Mouse (Mus musculus): ENCODE data around the gene Sim2. TPM values are rescaled to one million over a fixed set of nuclear protein-coding genes. Genes with fewer than 3 reads are reported as not detected.

The Sim2 gene
- polyA plus RNA-seq (2015; fragmentation: Nextera tagmentation; extraction: Ambion mirVana): 0.08 TPM in 1 of 2 replicates, not detected in the other

DNA sequence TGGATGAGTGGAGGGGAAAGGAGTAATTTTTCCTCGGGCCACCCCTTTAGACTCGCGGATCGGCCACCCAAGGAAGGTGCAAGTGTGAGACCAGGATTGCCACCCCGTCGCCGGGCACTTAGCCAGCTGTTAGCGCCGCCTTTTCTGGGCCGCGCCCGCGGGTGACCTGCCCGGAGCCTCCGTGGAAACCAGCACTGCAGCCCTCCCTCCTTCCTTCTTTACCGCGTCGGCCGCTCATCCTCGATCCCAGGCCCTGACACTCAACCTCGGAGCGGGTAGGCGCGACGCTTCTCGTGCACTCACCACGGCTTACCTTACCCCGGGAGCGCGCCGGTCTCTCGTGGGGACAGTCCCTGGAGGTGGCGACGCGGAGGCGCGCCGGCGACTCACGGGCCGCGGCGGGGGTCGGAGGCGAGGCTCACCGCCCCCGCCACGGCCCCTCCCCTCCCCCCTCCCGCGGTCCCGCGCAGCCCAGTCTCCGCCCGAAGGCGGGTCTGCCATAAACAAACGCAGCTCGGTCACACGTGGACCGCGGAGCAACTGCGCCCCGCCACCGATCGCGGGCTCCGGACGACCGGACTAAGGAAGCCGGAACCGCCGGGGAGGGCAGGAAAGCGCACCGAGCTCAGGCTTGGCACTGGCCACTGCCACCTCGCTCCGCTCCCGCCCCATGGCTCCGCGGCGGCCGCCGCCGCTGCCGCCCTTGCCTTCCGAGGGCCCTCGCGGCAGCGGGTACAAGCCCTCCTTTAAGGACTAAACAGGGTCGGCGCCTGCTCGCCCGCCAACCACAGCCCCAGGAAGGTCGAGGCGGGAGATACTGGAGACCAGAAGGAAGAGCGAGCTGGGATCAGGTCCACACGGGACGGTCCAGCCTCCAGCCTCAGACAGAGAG is at the start of gene Sim2:
Gene Sim2, plus strand, starts transcription at position 221 of the 892 bp plus-strand sequence.
- ATAC-seq (ENCODE audit: low FRiP score): no peak

DNA sequence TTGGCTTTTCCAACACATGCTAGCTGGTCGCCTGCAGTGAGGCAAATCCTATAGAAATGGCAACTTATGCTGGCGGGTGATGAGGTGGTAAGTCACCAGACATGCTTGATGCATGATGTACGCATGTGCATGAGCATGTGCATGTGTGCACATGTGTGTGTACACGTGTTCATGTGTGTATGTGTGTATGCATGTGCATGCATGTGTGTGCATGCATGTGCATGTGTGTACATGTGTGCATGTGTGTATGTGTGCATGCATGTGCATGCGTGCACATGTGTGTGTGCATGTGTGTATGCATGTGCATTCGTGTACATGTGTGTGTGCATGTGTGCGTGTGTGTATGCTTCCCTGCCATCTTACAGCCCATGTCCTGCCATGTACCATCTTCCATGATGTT is 47.5 kb upstream of the Sim2 start:
- Histone ChIP-seq H3K9me3 (no peaks in the 10 kb centered on the region), H3K4me2 (no peak overlapping the region), H3K36me3 (no peaks in the 10 kb centered on the region), H3K27ac (no peak overlapping the region), H3K4me3 (no peak overlapping the region), H3K27me3 (peaks cover 37% of the 10 kb centered on the region), H3K9ac (no peak overlapping the region), H3K4me1 (replicated peaks) (peaks cover 12% of the 10 kb centered on the region)
- WGBS: 95% methylated on average over 7 of the region's 7 CpGs
- ATAC-seq (ENCODE audit: low FRiP score): no peak

More for the DNA sequence above, at the start of gene Sim2:
- H3K36me3 ChIP-seq: no peaks in the 10 kb centered on the region
- 1% methylated on average over 90 of the region's 96 CpGs for WGBS
- H3K4me1 ChIP-seq (replicated peaks): peaks cover 20% of the 10 kb centered on the region
- H3K27me3 ChIP-seq: peaks cover 98% of the 10 kb centered on the region
- H3K9me3 ChIP-seq: no peaks in the 10 kb centered on the region
- peak within 1 kb of the TSS; percentile 22 for H3K4me3 ChIP-seq
- no peak within 1 kb of the TSS for H3K27ac ChIP-seq
- no peak within 1 kb of the TSS; the same call in 1 of the 2 replicates for H3K9ac ChIP-seq
- peak within 1 kb of the TSS; percentile 38 for H3K4me2 ChIP-seq

DNA sequence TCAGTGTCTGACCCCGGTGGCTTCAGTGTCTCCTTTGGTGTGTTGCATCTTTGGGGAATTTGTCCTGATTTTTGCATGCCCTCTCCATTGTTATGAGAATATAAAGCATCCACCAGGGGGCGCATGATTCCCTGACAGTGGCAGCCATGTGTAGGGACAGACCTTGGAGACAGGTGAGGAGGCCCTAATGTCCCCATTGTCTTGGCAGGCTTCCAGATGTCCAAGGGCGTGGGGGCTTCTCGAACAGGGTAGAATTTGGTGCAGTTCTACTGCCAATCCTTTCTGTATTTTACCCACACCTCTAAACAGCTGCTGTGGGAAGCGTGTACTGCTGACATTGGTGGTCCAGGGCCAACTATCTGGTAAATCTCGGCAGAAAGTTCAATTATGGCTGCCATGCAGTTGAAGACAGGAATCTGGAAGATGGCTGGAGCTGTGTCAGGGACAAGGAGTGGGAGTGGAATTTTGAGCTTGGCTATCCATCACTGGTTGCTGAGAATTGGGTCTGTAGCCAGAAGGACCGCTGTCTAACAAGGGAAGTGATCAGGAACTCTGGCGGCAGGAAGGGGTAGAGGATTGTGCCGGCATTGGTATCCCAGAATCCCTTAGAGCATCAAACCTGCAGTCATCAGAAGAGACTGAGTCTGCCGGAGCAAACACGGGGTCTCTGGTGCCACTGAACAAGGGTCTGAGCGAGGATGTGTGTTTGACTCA is 46.3 kb upstream of the Sim2 start:
- no peak overlapping the region for H3K9ac ChIP-seq
- no peak overlapping the region for H3K27ac ChIP-seq
- H3K36me3 ChIP-seq: no peaks in the 10 kb centered on the region
- no peak for ATAC-seq (ENCODE audit: low FRiP score)
- peaks cover 45% of the 10 kb centered on the region for H3K27me3 ChIP-seq
- H3K4me1 ChIP-seq (replicated peaks): peaks cover 12% of the 10 kb centered on the region
- no peak overlapping the region for H3K4me3 ChIP-seq
- 72% methylated on average over 12 of the region's 12 CpGs for WGBS
- H3K9me3 ChIP-seq: no peaks in the 10 kb centered on the region
- no peak overlapping the region for H3K4me2 ChIP-seq

DNA sequence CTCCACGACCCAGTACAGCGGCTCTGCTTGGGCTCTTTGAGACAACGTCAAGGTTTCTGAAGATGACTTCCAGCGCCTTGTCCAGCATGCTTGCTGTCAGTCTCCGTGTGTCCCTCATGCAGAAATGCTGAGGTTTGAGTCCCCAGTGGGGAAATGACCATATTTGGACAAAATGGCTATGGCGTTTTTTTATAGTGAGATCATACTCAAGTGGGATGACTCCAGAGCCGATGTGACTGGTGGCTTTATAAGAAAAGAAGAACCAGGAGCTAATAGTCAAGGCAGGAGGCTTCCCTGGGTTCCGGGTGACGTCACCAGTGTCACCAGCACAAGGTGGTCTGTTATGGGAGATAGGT is 45.8 kb upstream of the Sim2 start:
- no peaks in the 10 kb centered on the region for H3K36me3 ChIP-seq
- H3K4me3 ChIP-seq: no peak overlapping the region
- no peaks in the 10 kb centered on the region for H3K9me3 ChIP-seq
- no peak overlapping the region for H3K4me2 ChIP-seq
- H3K27ac ChIP-seq: no peak overlapping the region
- 92% methylated on average over 9 of the region's 9 CpGs for whole genome bisulfite sequencing
- H3K9ac ChIP-seq: no peak overlapping the region
- peaks cover 50% of the 10 kb centered on the region for H3K27me3 ChIP-seq
- no peak for ATAC-seq (ENCODE audit: low FRiP score)
- H3K4me1 ChIP-seq (replicated peaks): peaks cover 12% of the 10 kb centered on the region

GRCm38 (mm10) chr16:94040485-94040884 is 44.2 kb upstream of the Sim2 start:
- WGBS: 24% methylated on average over 16 of the region's 16 CpGs
- no peak overlapping the region for H3K27ac ChIP-seq
- no peaks in the 10 kb centered on the region for H3K36me3 ChIP-seq
- H3K4me3 ChIP-seq: no peak overlapping the region
- H3K9me3 ChIP-seq: no peaks in the 10 kb centered on the region
- ATAC-seq (ENCODE audit: low FRiP score): no peak
- peaks cover 12% of the 10 kb centered on the region for H3K4me1 ChIP-seq (replicated peaks)
- peaks cover 59% of the 10 kb centered on the region for H3K27me3 ChIP-seq
- H3K4me2 ChIP-seq: peak overlapping the region; percentile 23; the same call in 1 of the 2 replicates
- H3K9ac ChIP-seq: no peak overlapping the region

DNA sequence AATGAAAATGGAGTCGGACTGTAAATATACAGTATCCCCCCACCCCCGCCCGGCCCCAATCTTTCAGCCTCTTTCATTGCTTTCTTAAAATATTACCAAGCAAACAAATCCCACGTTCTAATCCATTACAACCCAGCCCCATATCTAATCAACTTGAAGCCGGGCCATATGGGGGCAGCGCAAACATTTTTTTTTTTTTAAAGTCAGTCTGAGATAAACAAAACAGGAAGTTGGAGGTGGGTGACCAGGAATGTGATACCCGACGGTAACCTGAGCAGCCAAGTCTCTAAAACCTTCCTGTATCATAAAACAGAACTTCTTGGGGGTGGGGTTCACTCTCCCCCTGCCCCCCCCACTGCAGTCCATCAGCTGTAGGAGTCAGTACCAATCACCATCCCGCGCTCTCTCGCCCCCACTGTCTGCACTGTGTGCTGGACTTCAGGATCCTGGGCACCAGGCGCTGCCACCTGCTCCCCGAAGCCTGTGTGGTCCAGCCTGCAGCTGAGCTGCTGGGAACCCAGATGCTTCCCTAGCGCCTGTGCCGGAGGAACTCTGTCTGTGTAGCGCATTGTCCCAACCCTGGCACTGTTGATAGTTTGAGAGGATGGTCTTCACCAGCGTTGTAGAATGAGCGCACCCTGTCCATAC is 43.5 kb upstream of the Sim2 start:
- H3K9me3 ChIP-seq: no peaks in the 10 kb centered on the region
- H3K4me1 ChIP-seq (replicated peaks): peaks cover 12% of the 10 kb centered on the region
- H3K36me3 ChIP-seq: no peaks in the 10 kb centered on the region
- ATAC-seq (ENCODE audit: low FRiP score): no peak; the same call in 1 of the 2 replicates
- H3K4me3 ChIP-seq: no peak overlapping the region
- peak overlapping the region; percentile 23; the same call in 1 of the 2 replicates for H3K4me2 ChIP-seq
- peaks cover 57% of the 10 kb centered on the region for H3K27me3 ChIP-seq
- H3K27ac ChIP-seq: no peak overlapping the region
- H3K9ac ChIP-seq: no peak overlapping the region
- WGBS: 52% methylated on average over 18 of the region's 18 CpGs

- Histone ChIP-seq H3K4me1 (replicated peaks) (peaks cover 12% of the 10 kb centered on the region), H3K4me2 (no peak overlapping the region), H3K27ac (no peak overlapping the region), H3K4me3 (no peak overlapping the region), H3K9me3 (no peaks in the 10 kb centered on the region), H3K36me3 (no peaks in the 10 kb centered on the region), H3K27me3 (peaks cover 47% of the 10 kb centered on the region), H3K9ac (no peak overlapping the region)
- 89% methylated on average over 1 of the region's 1 CpGs for WGBS
- ATAC-seq (ENCODE audit: low FRiP score): no peak
Observed at GRCm38 (mm10) chr16:94043797-94044196, 40.9 kb upstream of the Sim2 start.

- Histone ChIP-seq H3K36me3 (no peaks in the 10 kb centered on the region), H3K9ac (no peak overlapping the region), H3K27me3 (peaks cover 35% of the 10 kb centered on the region), H3K4me1 (replicated peaks) (peaks cover 12% of the 10 kb centered on the region), H3K4me3 (no peak overlapping the region), H3K9me3 (no peaks in the 10 kb centered on the region), H3K4me2 (no peak overlapping the region), H3K27ac (no peak overlapping the region)
- no peak for ATAC-seq (ENCODE audit: low FRiP score)
- 65% methylated on average over 7 of the region's 7 CpGs for WGBS
Observed at GRCm38 (mm10) chr16:94044996-94045395, 39.7 kb upstream of the Sim2 start.

GRCm38 (mm10) chr16:94050368-94050767 is 34.4 kb upstream of the Sim2 start:
- no peaks in the 10 kb centered on the region for H3K9me3 ChIP-seq
- ATAC-seq (ENCODE audit: low FRiP score): no peak
- WGBS: 88% methylated on average over 3 of the region's 3 CpGs

GRCm38 (mm10) chr16:94055176-94055575 is 29.6 kb upstream of the Sim2 start:
- H3K27me3 ChIP-seq: peaks cover 36% of the 10 kb centered on the region; the same call in 1 of the 2 replicates
- 59% methylated on average over 12 of the region's 12 CpGs for WGBS

More at GRCm38 (mm10) chr16:94050368-94050767, 34.4 kb upstream of the Sim2 start:
- no peak overlapping the region for H3K4me2 ChIP-seq
- H3K27ac ChIP-seq: no peak overlapping the region
- no peak overlapping the region for H3K4me3 ChIP-seq
- H3K4me1 ChIP-seq (replicated peaks): peaks cover 4% of the 10 kb centered on the region
- H3K9ac ChIP-seq: no peak overlapping the region
- peaks cover 29% of the 10 kb centered on the region for H3K27me3 ChIP-seq
- H3K36me3 ChIP-seq: no peaks in the 10 kb centered on the region

GRCm38 (mm10) chr16:94055576-94055975 is 29.2 kb upstream of the Sim2 start:
- WGBS: 31% methylated on average over 8 of the region's 8 CpGs
- Histone ChIP-seq H3K9ac (no peak overlapping the region), H3K27me3 (peaks cover 33% of the 10 kb centered on the region; the same call in 1 of the 2 replicates), H3K4me2 (no peak overlapping the region), H3K9me3 (no peaks in the 10 kb centered on the region), H3K36me3 (no peaks in the 10 kb centered on the region), H3K4me3 (no peak overlapping the region), H3K4me1 (replicated peaks) (peaks cover 12% of the 10 kb centered on the region), H3K27ac (no peak overlapping the region)
- ATAC-seq (ENCODE audit: low FRiP score): no peak

More at GRCm38 (mm10) chr16:94055176-94055575, 29.6 kb upstream of the Sim2 start:
- Histone ChIP-seq H3K4me2 (no peak overlapping the region), H3K4me1 (replicated peaks) (peaks cover 12% of the 10 kb centered on the region), H3K9ac (no peak overlapping the region), H3K36me3 (no peaks in the 10 kb centered on the region), H3K4me3 (no peak overlapping the region), H3K9me3 (no peaks in the 10 kb centered on the region), H3K27ac (no peak overlapping the region)
- ATAC-seq (ENCODE audit: low FRiP score): no peak

GRCm38 (mm10) chr16:94059820-94060219 is 24.9 kb upstream of the Sim2 start:
- no peaks in the 10 kb centered on the region for H3K36me3 ChIP-seq
- no peak overlapping the region for H3K9ac ChIP-seq
- 0 out of 2 replicates have a peak, but pooled peaks cover 12% of the 10 kb centered on the region for H3K27me3 ChIP-seq
- no peak overlapping the region for H3K4me2 ChIP-seq
- WGBS: 73% methylated on average over 9 of the region's 9 CpGs
- peaks cover 12% of the 10 kb centered on the region for H3K4me1 ChIP-seq (replicated peaks)
- no peak for ATAC-seq (ENCODE audit: low FRiP score)
- H3K9me3 ChIP-seq: no peaks in the 10 kb centered on the region
- no peak overlapping the region for H3K27ac ChIP-seq
- H3K4me3 ChIP-seq: no peak overlapping the region
